22 mouse cellular contexts compared by ENCODE assay signal in genomic region chr10:7932958-7933357, GRCm38 (mm10). TPM values are rescaled to one million over a fixed set of nuclear protein-coding genes. Genes with fewer than 3 reads are reported as not detected.
DNase-seq lines count a peak whose midpoint lies in the region; ATAC-seq and TF ChIP-seq lines count a peak whose summit lies in the region.
"Had no signal": no experiment of that assay in that cellular context is flagged by ENCODE, and none has a peak within 500 bp of the region (broad histone marks: within the 10 kb centered on the region; RNA-seq: fewer than 3 reads in every experiment).

No protein-coding gene starts in this region.

- in situ Hi-C loops in CH12.LX (cut with MboI; ENCODE audit: low pct_ligation_motif_present, low pct_unique_long_range_greater_than_20kb, low sequenced_read_pairs), result no loop called here

- H3K79me2 ChIP-seq in CH12.LX (replicated peaks; ENCODE audit: control insufficient read depth, extremely low read depth, insufficient read depth, poor library complexity, severe bottlenecking), result peaks cover 57% of the 10 kb centered on the region

- H3K27ac ChIP-seq in CH12.LX (ENCODE audit: insufficient read depth, low read depth), result no peak overlapping the region
- no peak overlapping the region for H3K27ac ChIP-seq in heart, embryonic 12.5 days (ENCODE audit: poor library complexity, severe bottlenecking)
- H3K27ac ChIP-seq: embryonic facial prominence, embryonic 10.5 days; embryonic facial prominence, embryonic 12.5 days; forebrain, embryonic 13.5 days; forebrain, embryonic 15.5 days had no signal

- no peak for TF ChIP-seq EP300 in CH12.LX (IDR thresholded peaks at IDR 0.05; ENCODE audit: low read length)

- no peaks in the 10 kb centered on the region for H3K9me3 ChIP-seq in CH12.LX (replicated peaks; ENCODE audit: low read length)
- no peaks in the 10 kb centered on the region for H3K9me3 ChIP-seq in heart, embryonic 12.5 days (replicated peaks)
- H3K9me3 ChIP-seq: embryonic facial prominence, embryonic 10.5 days; embryonic facial prominence, embryonic 12.5 days; forebrain, embryonic 13.5 days; forebrain, embryonic 15.5 days had no signal

- WGBS in heart, embryonic 12.5 days, result 83% methylated on average over 2 of the region's 2 CpGs

- no peak for TF ChIP-seq POLR2A in CH12.LX (IDR thresholded peaks at IDR 0.05; ENCODE audit: low read depth, low read length)

- no peak for TF ChIP-seq CTCF in CH12.LX (conservative IDR thresholded peaks at IDR 0.05 in 1 of 2, IDR thresholded peaks at IDR 0.05 in 1 of 2; ENCODE audit: low read depth in 2 of 2, low read length in 2 of 2)

- peaks cover 9 to 56% of the 10 kb centered on the region in 2 experiments; a peak in 3 of 4 replicates for H3K4me1 ChIP-seq in CH12.LX (ENCODE audit: control insufficient read depth in 1 of 2, insufficient read depth in 2 of 2)
- peaks cover 25% of the 10 kb centered on the region for H3K4me1 ChIP-seq in heart, embryonic 12.5 days (replicated peaks)
- H3K4me1 ChIP-seq: embryonic facial prominence, embryonic 10.5 days; embryonic facial prominence, embryonic 12.5 days; forebrain, embryonic 13.5 days; forebrain, embryonic 15.5 days had no signal

- no peak overlapping the region for H3K9ac ChIP-seq in CH12.LX (ENCODE audit: insufficient read depth, low read depth)
- H3K9ac ChIP-seq in heart, embryonic 12.5 days, result no peak overlapping the region
- H3K9ac ChIP-seq: embryonic facial prominence, embryonic 12.5 days; forebrain, embryonic 13.5 days; forebrain, embryonic 15.5 days; forebrain, postnatal 0 days had no signal

- no peak for TF ChIP-seq RAD21 in CH12.LX (IDR thresholded peaks at IDR 0.05; ENCODE audit: low read depth, low read length)

- H3K4me2 ChIP-seq in CH12.LX (ENCODE audit: insufficient read depth, low read depth, poor library complexity, severe bottlenecking), result no peak overlapping the region
- H3K4me2 ChIP-seq in heart, embryonic 12.5 days, result no peak overlapping the region
- H3K4me2 ChIP-seq: embryonic facial prominence, embryonic 12.5 days; forebrain, embryonic 13.5 days; forebrain, embryonic 15.5 days had no signal

- no peak for ATAC-seq in heart, embryonic 12.5 days (ENCODE audit: insufficient number of reproducible peaks, low FRiP score)
- ATAC-seq: activated CD4-positive, CD25-positive, alpha-beta regulatory T cell, adult 4 months; CD4-positive, CD25-positive, alpha-beta regulatory T cell, adult 4 months; forebrain, embryonic 13.5 days; forebrain, embryonic 15.5 days; forebrain, postnatal 0 days had no signal

- dilution Hi-C loops in CH12.LX (cut with MboI; ENCODE audit: extremely low pct_ligation_motif_present, extremely low pct_unique_long_range_greater_than_20kb, low sequenced_read_pairs), result no loop called here

- H3K4me3 ChIP-seq in CH12.LX (replicated peaks in 1 of 3; ENCODE audit: low read depth in 2 of 3, low read length in 2 of 3, poor library complexity in 1 of 3), result no peak overlapping the region
- H3K4me3 ChIP-seq in heart, embryonic 12.5 days, result no peak overlapping the region
- H3K4me3 ChIP-seq: embryonic facial prominence, embryonic 10.5 days; embryonic facial prominence, embryonic 12.5 days; forebrain, embryonic 13.5 days; forebrain, embryonic 15.5 days had no signal

- H3K27me3 ChIP-seq in CH12.LX (replicated peaks), result no peaks in the 10 kb centered on the region
- no peaks in the 10 kb centered on the region for H3K27me3 ChIP-seq in heart, embryonic 12.5 days (replicated peaks)
- H3K27me3 ChIP-seq: embryonic facial prominence, embryonic 12.5 days; forebrain, embryonic 13.5 days; forebrain, embryonic 15.5 days had no signal

- H3K36me3 ChIP-seq in CH12.LX (replicated peaks in 1 of 2; ENCODE audit: control insufficient read depth in 1 of 2, insufficient read depth in 1 of 2, low read length in 1 of 2), result peaks cover 9 to 27% of the 10 kb centered on the region in 2 experiments
- H3K36me3 ChIP-seq in heart, embryonic 12.5 days, result 0 out of 2 replicates have a peak, but pooled peaks cover 5% of the 10 kb centered on the region
- H3K36me3 ChIP-seq: forebrain, embryonic 15.5 days had no signal

- peak; percentile 29 for DNase-seq in kidney, adult 9 months
- DNase-seq in kidney, postnatal 25 days, result no peak
- peak; percentile 23 for DNase-seq in A20 (ENCODE audit: low read depth, low spot score)
- no peak for DNase-seq in CH12.LX (ENCODE audit: extremely low read depth)
- DNase-seq in testis, postnatal 14 days (ENCODE audit: low spot score), result no peak
- DNase-seq: adrenal gland, adult 8-10 months; adrenal gland, postnatal 14 days; adrenal gland, postnatal 36 days; B cell, adult 2 months; cerebellum, adult 11-12 months; cerebellum, adult 2 months; cerebellum, adult 9-10 months; cerebellum, postnatal 10 days; cerebellum, postnatal 25 days; forebrain, postnatal 0 days had no signal

TF ChIP-seq in CH12.LX, 34 proteins besides CTCF, POLR2A, EP300 and RAD21:
- no peak for TF ChIP-seq TCF12 (IDR thresholded peaks at IDR 0.05; ENCODE audit: low read depth, low read length)
- 0 out of 2 replicates have a peak, but pooled peaks have one; percentile 21 for TF ChIP-seq SIN3A (IDR thresholded peaks at IDR 0.05; ENCODE audit: low read length)
- no peak for TF ChIP-seq ZC3H11A (IDR thresholded peaks at IDR 0.05; ENCODE audit: low read depth, low read length)

RNA-seq across cellular contexts. Expression of gene Tab2, which starts 23.1 kb away (rescaled TPM):
- 12.7 and 13.7 TPM in 2 replicates for total RNA-seq in CH12.LX (2012; rRNA removed)
- 30.4 and 30.9 TPM in 2 replicates for total RNA-seq in CH12.LX (2014; rRNA removed)
- polyA plus RNA-seq in CH12.LX (2012; ENCODE audit: insufficient read length, low read depth), result 34.1 and 43.5 TPM in 2 replicates
- polyA plus RNA-seq in heart, embryonic 12.5 days (2016; fragmentation: Nextera tagmentation; extraction: Ambion mirVana), result 24.0 and 25.4 TPM in 2 replicates

Comparison
In these comparisons a context has a peak if more than half of its experiments do, and no peak if none do; other contexts are left out.
1. DNase-seq: peak in kidney, adult 9 months (single experiment) and A20 (single experiment); none in kidney, postnatal 25 days (0 of 2), CH12.LX (single experiment) and testis, postnatal 14 days (single experiment).